Mouse (Mus musculus): ENCODE results near the gene Card9.

Gene Card9

DNA sequence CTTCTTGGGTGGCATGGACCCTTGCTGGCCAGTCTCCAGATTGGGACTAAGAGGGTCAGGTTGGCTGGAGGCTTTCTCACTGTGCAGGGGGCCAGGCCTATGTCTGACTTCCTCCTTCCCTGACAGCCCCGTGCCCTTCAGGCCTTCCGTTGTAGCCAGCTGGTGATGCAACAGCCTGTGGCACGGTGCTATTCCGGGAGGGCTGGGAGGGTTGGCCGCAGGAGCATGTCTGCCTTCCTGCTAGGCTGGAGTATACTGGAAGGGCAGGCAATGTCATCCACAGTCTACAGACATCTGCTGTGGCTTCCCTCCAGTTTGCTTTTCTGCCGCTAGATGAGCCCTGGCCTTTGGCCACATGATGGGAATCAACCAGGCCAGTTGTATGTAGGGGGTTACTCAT is 735 bp downstream of the Card9 start:
- no peak for DNase-seq

DNA sequence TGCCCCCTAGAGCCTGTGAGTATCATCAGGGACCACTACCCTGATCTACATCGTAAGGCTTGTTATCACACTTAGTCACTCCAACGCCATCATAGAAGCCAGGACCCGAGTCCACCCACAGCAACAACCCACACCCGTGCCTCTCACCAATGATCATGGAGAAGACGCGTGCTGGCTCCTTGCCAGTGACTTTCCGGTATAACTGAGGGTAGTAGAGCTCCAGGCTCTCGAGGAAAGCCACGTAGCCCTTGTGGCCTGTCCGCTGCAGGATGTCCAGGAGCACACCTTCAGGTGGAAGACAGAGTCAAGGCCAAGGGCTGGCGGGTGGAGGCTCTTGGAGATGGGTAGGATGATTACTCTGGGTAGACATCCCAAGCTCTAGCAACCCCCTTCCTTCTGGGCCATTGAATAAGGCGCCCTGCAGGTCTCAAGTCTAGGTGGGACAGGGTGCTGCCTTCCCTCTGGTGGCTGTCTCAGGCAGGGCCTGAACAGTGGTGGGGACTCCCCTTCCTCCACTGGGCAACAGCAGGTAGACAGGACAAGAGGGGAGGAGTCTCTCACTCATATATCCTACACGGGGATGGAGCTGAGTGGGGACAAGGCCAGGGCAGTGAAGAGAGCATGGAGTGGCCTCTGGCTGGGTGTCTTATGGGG is 1.9 kb downstream of the Card9 start:
- DNase-seq, result no peak

DNA sequence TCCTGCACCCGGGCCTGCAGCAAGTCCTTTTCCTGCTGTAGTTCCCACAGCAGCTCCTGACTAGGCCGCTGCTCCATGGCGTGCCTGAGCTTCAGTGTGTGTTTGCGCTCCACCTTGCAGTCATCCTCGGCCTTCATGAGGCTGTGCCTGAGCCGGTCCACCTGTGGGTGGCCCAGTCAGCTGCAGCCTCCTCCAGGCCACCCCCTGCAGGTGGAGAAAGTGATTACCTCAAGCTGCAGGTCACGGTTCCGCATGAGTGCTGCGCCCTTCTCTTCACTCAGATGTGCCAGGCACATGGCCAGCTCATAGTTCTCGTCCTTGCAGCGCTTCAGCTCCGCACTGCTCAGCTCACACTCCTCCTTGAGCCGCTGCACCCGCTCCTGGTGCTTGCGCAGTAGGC is 3.2 kb downstream of the Card9 start:
- DNase-seq, result no peak

DNA sequence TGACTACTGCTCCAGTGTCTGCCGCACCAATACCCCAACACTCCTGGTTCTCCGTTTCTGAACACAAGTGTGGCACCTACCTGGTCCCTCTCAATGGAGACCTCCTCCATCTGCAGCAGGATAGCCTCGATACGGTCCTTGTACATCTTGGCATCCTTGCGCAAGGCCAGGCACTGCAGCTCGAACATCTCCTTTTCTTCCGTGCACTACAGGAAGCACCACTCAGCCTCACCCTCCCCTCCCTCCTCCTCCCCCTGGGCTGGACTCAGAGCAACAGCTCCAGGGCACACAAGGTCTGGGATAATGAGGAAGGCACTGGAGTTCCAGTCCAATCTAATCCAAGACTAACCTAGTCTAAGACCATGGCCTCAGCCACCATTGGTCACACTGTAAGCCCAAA is 4.0 kb downstream of the Card9 start:
- DNase-seq, result peak in 1 of 2 experiments; percentile 34

DNA sequence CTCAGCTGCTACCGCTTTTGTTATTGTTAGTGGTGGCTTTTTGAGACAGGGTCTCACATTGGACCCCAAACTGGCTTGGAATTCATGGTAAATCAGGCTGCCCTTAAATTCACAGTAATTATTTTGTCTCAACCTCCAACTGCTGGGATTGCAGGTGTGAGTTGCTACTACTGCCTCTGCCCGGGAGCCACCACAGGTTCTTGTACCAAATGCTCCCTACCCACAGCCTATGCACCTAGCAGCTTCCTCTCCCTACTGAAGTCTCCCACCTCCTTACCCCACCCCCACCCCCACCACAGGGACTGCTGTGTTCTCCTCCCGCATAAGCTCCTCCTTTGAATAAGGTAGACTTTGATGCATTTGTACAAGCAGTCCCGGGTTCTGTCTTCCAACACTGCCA is 4.5 kb downstream of the Card9 start:
- no peak for DNase-seq

DNA sequence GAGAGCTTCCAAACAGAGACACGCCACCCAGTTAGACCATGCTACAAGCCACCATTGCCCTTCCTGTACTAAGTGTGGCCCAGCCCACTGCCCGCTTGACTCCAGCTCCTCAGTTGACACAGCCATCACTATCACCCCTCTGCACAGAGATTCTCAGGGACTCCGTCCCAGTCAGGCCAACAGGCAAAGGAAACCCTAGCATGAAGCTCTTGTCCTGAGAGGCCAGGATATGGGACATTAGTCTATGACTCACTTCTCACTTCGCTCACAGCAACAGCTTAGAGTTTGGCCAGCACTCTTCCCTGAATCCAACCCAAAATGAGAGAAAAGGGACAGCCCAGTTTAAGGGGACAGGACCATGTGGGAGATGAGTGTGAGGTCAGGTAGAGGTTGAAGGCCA is 6.3 kb downstream of the Card9 start:
- no peak for DNase-seq

DNA sequence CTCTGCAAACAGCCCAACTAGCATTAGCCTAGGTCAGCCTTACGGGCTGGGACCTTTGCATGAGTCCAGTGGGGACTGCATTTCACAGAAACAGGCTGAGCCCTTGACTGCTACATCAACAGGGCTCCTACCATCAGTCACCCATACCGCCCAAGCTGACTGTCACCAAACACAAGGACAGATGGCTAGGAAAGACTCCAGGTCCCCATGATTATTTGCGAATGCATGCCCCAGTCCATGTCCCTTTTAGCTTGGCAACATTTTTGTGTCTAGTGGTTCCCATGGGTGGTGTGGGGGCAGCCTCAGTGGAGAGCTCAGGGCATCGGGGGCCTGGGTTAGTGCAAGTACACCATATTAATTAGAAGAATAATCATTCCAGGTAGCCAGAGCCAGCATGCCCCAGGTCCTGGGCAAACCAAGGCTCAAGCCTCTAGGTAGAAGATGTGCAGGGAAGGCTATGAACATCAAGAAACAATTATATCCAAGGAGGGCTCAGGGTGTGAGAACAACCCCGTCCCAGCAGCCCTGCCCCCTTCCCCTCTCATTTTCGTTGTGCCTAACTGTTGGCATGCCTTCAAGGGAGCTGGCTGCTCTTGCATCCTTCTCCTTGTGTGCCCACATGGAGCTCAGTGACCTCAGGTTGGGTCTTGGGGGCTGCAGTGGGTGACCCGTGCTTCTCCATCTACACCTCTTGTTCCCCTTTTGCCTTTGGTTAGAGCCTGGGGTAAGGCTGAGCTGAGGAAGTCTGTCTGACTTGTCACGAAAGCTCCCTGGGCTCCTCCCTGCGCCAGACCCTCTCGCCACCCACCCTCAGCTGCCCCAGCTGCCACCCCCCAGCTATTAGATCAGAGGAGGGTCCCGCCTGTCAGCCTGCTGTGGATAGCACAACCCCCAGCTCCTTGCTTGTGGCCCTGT is 7.4 kb downstream of the Card9 start:
- DNase-seq, result no peak

DNA sequence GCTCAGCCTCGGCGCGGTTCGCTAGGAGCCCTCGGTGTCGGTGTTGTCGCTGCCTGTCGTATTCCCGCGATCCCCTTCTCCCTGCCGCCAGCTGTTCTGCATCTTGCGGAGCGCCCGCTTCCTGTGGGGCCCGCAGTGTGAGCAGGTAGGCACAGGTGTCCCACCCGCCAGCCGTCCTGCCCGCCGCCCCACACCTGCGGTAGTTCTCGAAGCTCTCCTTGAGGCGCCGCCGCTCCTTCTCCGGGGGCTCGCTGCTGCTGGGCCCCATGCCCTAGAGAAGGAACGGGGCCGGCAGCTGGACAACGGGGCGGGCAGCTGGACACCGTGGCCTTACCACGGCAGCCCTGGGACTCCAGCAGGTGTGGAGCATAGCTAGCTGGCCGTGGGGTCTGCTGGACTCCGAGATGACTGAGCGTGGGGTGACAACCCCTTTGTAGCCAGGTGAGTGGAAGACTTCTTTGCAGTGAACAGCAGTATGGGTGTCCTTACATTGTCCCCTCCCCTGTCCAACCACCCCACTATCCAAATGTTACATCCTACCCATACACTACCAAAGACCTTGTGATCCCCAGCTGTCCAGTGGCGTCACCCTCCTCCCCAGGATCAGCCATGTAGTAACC is 8.3 kb downstream of the Card9 start:
- DNase-seq, result peak; percentile 76 to 77

DNA sequence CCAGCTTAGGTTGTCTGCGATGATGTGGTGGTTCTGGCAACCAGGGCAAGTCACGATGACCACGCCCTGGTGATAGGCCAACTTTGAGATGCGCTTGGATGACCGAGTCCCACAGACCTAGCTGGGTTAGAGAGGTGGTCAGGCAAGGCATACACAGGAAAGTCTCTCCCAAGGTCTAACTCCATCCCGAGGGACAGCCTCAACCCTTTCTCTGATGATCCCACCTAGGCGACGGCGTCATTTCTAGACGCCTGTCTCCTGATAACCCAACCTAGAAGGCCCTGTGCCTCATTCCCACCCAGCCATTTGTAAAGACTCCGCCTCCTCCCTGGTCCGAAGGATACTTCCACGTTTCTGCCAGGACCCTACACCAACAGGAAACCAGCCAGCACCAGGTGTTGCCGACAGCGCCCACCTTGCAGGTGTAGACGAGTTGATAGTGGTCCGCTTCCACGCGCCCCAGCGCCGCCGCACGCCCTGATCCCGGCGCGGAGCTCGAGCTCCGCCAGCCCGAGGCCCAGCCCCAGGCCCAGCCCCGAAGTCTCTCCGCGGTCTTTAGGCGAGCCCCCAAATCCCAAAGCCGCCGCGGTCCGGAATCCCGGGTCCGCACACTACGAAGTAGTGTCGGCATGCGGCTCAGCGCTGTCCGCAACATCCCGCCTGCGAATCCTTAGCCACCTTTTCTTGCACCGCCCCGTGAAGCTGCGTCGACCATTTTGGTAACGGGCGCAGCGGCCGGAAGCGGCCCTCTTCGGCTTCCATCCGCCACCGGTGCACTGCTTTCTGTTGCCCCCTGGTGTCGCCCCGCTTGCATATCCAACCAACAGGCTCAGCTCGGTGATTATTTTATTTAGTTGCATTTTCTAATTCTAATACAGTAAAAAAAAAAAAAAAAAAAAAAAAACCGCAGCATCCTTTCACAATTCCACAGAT is 9.1 kb downstream of the Card9 start, which contains the start of gene Dnlz:
Dnlz (minus strand) TSS at position 753 of the 933 bp plus-strand sequence.
- DNase-seq, result peak; percentile 88 to 89

DNA sequence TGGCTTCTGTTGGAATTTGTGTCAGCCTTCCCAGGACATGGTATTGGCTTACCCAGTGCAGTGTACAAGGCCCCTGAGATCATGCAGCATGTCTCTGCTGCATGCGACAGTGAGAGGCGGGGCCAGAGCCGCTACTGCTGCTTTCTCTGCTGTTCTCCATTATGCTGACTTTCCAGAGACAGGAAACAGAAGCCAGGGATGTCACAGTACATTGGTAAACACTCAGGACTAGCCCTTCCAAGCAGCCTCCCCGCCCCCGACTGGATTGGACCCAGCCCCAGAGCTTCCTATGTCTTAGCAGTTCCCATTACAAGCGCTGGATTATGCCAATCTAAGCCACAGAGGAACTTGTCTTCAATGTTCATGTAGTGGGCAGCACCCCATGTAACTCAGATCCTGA is 12.5 kb downstream of the Card9 start:
- DNase-seq, result no peak

DNA sequence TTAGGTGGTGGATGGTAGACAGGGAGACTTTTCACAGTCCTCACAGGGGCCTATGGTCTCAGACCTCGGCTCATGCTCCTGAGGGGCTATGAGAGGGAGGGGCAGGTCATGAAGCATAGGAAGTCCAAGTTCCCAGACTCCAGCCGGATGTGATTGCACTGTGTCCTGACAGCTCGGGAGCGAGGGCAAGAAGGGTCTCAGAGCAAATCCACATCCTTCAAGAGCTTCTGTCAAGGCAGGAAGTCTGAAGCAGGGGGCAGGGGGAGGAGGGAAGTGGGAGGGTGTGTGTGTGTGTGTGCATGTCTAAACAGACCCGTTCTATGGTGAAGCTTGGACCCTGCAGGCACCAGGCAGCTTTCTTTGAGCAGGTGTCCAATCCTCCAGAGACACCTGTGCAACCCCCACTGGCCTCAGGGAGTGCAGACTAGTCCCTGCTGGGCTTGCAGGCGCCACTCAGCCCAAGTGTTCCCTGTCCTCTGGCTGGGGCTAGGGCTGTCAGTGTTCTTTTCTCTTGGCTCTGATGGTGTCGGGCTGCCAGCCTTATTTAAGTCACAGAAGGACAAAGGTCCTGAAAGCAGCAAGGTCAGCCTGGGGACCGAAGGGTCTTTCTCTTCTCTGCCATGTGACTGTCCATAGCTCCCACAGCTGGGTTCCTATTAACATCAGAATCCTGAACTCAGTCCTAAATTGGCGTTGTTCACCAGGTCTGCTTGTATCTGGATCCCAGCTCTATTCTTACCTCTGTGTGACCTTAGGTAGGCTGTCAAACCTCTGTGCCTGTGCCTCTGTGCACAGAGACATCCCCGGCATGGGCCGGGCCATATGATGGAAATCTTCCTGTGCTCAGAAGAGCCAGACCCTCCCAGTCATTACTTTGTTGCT is 17.9 kb downstream of the Card9 start:
- DNase-seq, result no peak

DNA sequence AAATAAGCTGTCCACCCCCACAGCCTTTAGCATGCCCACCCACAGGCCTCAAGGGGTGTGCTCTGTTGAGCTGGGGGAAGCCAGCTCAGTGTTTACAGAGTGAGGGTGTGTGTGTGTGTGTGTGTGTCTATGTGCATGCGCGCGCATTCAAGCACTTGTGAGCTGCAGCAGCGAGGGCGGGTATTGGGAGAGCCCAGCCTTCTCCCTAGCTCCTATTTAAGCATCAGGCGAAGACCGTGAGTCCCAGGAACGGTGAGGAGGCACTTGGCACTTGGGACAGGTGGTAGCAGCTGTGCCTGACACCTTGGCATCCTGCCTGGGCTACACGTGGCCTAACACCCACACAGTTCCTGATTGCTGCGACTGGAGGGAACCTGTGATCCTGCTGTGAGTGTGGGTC is 18.7 kb downstream of the Card9 start:
- no peak for DNase-seq

DNA sequence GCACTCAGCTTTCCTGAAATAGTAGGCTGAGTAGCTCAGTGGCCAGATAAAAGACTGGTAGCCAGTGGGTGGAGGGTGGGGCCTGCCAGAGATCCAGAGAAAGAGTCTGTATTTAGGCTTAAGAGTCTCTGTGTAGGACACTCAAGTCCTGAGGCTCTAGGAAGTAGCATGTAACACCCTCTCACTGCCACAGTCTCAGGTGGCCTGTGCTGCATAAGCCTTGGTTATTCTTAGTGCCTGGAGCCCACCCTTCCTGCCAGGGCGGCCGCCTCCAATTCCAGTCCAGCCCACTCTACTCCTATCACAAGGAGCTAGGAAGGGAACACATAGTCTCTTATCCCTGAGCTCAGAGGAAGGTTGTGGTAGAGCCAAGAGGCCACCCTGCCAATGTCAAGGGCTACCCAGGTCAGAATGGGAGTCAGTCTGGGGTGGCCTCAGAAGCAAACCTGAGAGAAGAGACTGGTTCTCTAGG is 19.2 kb downstream of the Card9 start:
- DNase-seq, result no peak

DNA sequence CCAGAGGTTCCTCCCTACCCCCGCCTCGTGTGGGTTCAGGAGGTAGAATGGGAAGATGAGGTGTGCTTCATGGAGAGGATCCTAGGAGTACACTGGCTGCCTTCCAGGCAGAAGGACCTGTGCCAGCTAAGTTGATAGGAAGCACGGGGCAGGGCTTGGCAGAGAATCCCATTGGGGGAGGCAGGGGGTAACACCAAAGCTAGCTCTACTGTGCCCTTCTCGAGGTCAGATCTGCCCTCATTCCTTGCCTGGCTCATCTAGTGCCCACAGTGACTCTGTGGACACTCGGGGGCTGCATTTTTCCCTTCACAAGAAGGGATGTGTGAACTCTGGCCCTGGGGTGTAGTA is 21.5 kb downstream of the Card9 start:
- no peak for DNase-seq

DNA sequence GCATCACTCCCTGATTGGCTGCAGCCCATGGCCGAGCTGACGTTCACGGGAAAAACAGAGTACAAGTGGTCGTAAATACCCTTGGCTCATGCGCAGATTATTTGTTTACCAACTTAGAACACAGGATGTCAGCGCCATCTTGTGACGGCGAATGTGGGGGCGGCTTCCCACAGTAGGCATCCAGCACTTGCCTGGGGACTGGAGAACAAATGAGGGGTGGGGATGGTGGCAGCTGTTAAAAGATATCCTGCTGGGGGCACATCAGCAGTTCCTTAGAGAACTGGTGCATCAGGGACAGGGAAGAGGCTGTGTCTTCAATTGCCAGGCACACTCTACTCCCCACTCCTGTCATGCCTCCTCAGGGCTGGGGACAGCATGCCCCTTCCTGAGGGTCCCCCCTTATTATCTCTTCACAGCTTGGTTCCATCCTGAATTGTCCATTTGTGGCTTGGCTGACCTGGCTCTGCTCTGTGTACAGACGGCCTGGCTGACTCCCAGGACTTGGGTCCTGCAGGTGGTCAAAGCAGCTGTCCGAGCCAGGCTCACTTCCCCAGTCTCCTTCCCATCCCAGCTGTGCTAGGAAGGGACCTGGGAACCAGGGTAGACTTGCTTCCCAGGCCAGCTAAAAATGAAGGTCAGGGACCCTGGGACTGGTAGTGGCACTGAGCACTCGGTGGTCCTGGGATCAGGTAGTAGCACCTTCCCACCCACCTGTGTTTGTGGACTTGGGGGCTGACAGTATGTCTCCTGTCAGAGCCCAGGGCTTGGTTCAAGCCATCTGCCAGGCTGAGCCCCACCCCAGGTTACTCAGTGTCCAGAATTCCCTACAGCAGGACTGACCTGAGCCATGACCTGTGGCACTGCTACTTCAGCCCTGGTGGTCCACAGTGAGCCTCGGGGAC is 22.2 kb downstream of the Card9 start:
- no peak for DNase-seq

DNA sequence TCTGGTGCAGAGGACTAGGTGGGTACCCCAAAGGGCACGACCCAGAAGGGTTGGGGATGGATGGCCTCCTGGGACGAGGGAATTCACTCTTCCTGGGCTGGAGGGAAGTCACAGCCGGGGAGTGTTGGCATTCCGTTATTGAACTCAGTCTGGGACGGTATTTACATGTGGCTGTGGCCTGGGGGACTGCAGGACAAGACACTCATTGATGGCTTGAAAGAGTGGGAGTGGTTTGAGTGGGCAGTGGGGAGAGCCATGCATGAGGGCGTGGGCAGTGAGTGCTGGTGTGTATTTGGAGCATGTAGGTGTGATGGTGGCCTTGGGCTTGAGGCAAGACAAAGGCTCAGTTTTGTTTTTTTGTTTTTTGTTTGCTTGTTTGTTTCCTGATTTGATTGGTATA is 30.0 kb downstream of the Card9 start:
- DNase-seq, result no peak

DNA sequence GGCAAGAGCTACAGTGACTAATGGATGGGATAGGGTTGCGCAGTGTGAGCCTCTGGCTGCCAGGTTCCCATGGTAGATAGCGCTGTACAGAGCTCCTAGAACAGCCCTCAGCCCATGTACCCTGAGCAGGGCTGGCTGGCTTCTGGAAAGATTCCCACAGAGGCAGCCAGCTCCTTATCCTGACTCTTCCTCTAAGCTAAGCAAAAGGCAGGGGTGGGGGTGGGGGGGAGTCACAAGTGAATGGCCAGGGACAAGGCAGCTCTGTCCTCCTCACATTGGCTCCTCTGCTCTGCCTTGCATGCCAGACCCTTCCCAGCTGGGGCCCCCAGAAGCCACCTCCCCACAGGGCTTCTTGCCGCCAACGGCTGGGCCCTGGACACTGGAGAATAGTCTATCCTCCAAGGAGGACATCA is 30.7 kb downstream of the Card9 start:
- no peak for DNase-seq

DNA sequence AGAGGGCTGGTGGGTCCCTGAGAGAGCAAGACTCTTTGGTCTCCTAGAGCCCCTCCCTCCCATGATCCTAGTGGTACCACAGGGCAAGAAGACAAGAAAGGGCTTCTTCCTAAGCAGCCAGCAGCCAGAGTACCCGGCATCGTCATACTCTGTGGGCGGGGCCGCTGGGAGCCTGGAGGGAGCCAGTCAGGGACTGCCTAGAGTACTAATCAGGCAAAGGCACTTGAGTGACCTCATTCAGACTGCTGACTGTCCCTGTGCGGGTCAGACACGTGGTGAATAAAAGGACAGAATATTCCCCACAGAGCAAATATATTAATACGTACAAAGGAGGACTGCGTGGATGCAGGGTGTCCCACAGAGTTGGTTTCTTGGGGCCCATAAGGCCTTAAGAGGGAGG is 31.3 kb downstream of the Card9 start:
- no peak for DNase-seq

DNA sequence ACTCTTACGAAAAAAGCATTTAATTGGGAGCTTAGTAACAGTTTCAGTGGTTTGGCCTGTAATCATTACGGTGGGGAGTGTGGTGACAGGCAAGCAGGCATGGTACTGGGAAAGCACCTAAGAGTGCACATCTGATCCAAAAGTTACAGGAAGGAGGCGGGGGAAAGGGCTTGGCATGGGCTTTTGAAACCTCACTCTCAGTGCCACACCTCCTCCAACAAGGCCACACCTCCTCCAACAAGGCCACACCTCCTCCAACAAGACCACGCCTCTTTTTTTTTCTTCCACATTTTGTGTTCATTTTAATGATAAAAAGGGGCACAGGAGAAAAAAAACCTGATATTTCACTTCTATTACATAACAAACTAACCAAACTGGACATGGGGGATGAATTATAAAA is 32.9 kb downstream of the Card9 start:
- no peak for DNase-seq

DNA sequence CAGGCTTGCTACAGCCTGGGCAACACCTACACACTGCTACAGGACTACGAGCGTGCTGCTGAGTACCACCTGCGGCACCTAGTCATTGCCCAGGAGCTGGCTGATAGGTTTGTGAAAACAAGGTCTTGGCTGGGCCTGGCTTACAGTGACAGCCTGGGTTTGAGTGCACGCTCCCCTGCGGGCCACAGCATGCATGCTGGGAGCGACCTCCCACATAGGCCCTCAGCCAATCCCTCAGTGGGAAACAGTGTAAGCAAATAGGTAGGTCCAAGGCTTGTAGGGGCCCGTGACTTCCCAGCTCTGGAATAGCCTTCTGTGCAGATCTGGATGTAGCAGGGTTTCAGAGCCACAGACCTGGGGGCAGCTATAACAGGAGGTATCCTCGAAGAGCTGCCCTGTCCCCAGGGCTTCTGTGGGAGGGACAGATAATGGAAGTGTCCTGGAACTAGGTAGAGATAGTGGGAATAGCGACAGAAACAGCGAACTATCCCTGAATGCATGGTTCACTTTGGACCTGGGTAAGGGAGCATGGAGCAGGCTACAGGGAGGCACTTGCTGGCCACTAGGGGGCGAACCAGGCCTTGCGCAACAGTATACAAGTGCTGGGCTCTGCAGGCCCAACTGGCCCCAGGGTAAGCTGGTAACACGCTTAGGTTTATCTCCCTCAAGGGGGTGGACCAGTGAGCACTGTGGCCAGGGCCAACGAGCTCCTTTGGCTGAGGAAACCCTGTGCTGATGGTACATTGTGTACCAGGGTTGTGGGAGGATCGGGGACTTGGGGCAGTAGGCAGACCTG is 35.1 kb downstream of the Card9 start:
- DNase-seq, result no peak

Measured in thymus, adult 18-20 months (tissue).